Mouse (Mus musculus) layer of hippocampus, adult 9-10 months (tissue): ENCODE measurements around the gene Itk.

ENCODE experiments used
- DNase-seq: peaks from one replicate; pipeline ENCODE4 v3.0.0; 2022; ENCODE audit warnings: low spot score

Gene Itk

DNA sequence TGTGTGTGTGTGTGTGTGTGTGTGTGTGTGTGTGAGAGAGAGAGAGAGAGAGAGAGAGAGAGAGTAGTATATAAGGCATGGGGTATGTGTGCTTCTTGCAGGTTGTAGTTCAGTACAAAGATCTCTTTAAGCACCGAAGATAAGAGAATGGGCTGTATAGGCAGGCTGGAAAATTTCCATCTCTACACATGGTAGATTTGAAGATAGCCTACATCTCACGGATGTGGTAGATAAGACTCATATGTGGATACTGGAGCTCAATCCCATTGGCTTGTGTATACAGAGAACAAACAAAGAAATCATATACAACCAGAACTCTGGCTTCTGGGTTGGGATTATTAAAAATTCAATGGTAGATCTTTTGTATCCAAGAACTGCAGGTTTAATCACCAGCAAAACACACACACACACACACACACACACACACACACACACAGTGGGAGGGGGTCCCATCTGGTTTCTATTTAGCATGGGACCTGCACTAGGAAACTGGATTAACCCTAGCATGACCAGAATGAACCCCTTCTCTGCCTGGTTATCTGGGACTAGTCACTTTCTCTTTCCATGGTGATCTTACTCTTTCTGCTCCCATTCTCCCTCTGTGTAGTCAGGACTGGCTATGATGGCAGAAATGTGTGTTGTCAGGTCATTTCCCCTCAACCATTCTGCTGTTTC lies 28.2 kb downstream of the Itk start:
- no peak for DNase-seq

DNA sequence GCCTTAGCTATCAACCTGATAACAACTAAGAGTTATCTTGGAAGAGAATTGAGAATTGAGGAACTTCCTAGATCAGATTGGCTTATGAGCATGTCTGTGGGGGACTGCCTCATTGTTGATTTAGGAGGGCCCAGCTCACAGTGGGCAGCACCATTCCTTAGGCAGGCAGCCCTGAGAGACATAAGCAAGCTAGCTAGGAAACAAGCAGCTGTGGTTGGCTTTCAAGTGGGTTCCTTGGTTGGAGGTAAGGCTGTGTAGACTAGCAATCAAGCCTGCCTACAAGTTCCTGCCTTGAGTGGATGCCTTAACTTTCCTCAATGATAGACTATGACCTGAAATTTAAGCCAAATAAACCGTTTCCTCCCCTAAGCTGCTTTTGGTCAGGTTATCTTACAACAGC lies 30.9 kb downstream of the Itk start:
- DNase-seq: no peak

DNA sequence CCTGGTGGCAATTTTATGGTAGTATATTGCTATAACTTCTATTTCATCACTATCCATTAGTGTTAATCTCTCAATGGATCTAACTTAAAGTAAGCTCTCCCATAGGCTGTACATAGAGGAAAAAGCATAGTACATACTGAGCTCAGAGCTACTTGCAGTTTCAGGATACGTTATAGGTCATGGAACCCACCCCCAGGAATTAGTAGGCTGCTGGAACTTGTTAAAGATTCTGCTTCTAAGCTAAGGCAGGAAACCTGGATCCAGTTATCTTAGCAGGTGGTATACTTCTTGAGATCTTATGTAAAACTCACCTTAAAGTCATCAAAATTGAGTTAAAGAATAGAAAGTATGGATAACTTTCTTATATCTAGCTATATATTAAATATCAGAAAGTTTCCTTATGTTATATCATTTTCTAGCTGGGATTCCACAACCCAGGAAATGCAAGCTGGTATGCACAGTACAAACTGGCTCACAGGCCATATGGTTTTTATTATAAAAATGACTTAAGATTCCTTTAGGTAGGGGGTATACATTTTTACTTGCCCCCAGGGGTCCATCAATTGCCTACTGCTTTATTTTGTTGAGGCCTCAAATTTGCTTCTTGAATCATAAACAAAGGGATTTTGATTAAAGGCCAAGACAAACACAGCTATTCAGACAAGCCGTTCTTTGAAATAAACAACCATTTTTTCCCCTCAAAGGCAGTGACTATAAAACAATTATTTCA lies 39.5 kb downstream of the Itk start:
- DNase-seq: no peak

DNA sequence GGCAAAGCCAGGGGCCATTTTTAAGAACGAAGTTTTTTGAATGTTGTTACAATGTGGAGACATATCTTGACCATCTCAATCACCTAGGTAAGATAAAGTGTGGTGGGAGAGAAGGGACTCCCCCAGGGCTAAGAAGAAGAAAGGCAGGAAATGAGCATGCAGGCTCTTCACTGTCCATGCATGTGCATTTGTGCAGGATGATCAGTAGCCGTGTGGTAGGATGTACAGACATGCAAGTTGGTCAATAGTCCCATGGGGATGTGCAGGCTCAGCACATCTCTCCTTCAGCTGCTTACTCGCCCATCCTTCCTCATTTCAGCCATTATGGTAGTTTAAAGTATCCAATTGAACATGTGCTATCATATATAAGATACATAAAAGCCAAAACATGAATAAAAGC lies 40.9 kb downstream of the Itk start:
- no peak for DNase-seq

GRCm38 (mm10) chr11:46347756-46348155 lies 41.6 kb downstream of the Itk start:
- no peak for DNase-seq

DNA sequence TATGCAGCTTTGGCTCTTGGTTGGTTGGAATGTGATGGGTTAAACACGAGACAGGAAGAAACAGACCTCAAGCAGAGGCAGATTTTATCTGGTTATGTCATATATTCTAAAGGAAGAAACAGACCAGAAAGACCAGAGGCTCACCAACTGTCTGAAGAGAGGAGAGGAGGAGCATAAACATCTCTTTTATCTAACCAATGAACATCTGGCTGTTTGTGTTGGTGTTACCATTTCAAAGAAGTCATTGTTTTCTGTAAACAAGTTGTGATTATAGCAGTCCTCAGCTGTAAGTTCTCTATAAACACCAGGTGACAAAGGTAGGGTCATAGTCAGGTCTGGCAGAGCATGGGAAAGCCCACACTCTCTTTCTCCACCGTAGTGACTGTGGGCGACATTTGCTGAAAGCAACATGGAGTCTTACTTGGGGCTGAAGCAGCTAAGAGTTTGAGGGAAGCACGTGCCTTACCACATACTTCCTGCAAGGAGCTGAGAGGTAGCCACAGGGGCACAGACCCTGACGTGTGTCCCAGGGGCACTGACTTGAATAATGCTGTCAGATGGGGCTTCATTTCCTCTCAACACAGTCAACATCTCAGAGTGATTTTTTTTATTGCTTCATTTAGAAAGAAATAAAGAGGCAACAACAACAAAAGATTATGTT lies 45.3 kb downstream of the Itk start:
- no peak for DNase-seq

DNA sequence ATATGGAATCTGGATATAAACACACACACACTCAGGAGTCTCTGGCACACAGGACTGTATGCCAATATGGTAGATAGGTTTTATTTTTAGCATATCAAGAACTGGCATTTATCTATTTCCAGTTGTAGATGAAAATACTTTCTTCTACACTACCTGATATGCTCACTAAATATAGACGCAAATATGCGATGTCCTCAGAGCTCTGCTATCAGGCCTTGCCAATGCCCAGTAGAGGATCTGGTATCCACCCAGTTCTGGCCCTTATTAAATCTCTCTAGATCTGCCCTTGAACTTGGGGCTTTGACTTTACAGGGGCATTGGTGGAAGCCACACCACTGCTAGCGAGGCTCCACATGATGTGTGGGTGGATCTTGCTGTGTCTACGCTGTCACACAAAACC lies 47.4 kb downstream of the Itk start:
- DNase-seq: no peak

- DNase-seq: no peak
Observed at GRCm38 (mm10) chr11:46336020-46336419, 53.3 kb downstream of the Itk start.

GRCm38 (mm10) chr11:46332217-46332616 lies 57.1 kb downstream of the Itk start:
- no peak for DNase-seq

DNA sequence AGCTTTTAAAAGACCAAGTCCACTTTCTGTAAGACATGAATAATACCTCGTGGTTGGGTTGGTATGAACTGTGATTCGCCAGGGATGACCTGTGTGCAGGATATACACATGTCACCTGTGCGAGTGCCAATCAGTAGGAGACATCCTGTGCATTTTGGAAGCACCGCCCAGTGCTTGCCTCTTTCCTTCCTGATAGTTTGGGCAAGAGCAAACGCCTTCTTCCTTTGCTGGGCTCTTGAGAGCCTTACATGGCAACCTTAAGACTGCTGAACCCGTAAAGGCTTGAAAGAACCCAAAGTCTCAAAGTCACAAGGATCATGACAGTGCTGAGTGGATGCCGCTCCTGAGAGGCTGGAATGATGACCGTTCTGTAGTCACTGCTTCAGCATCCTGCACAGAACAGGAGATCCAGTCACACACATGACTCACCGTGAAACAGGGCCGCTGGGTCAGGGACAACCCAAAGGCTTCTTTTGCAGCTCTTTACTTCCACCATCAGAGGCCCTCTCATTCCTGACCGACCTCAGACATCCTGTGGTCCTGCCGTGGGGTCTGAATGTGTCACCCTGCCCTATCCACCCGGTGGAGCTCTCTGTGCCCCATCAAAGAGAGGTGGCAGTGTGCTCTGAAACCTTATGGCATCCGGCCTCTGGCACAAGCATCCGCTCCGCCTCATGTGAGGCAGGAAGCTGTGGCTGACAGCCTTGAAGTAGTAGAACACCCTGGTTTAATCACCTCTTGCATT lies 62.9 kb downstream of the Itk start:
- DNase-seq: no peak

- DNase-seq: no peak
Observed at GRCm38 (mm10) chr11:46321559-46321958, 67.8 kb downstream of the Itk start.

- no peak for DNase-seq
Observed at GRCm38 (mm10) chr11:46314534-46314933, 74.8 kb downstream of the Itk start.

DNA sequence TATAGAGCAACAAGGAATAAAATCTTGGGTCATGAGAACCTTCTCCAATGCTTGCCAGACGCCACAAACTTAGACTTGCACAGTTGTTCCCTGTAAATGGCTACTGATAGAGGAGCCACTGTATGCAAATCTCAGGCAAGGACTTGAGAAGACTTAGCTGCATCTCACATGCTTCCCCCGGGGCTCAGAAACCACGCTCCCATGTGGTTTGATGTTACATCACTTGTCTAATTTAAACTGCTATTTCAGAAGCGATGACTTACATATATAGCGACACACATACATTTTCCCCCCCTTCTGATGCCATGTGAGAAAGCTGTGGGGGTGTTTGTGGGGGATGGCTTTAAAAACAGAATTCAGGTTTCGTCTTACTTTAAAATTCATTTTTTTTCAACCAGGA lies 75.5 kb downstream of the Itk start:
- DNase-seq: no peak

GRCm38 (mm10) chr11:46312523-46313035 lies 76.7 kb downstream of the Itk start, which contains the start of gene Cyfip2:
Gene Cyfip2, minus strand, starts transcription at chr11:46312859.
- no peak for DNase-seq

GRCm38 (mm10) chr11:46311703-46312522 lies 77.4 kb downstream of the Itk start:
- no peak for DNase-seq

GRCm38 (mm10) chr11:46311181-46311702 lies 78.1 kb downstream of the Itk start:
- DNase-seq: no peak

GRCm38 (mm10) chr11:46310647-46311063 lies 78.7 kb downstream of the Itk start:
- no peak for DNase-seq

- DNase-seq: no peak
Observed at GRCm38 (mm10) chr11:46309808-46310555, 79.3 kb downstream of the Itk start.

DNA sequence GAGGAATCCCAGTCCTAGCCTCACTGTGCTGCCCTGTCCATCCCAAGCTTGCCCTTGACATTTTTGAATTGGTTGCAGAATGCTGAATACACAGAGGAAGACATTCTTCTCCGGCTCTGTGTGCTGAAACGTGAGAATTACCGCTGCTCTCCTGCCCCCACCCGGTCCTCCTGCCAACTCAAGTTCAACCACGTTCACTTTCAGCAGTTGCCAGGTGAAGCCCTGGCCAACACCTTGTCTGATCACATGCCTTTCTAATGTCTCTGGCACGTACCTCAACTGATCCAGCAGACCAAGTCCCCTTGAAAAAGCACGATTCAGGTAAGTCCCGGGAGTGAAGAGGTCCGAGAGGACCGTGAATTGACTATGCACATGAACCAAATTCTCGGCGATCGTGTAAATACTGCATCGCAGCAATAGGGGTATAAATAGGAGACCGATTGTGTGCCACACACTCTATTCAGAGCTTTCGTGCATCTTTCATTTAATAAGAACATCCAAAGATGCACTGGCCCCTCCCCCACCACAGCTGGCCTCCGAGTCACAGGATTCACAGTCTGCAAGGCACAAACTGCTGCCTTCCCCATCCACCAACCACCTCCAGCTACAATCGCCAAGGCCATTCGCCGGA lies 80.1 kb downstream of the Itk start:
- no peak for DNase-seq
